Mouse (Mus musculus): ENCODE results near the gene D17Wsu92e. TPM values are rescaled to one million over a fixed set of nuclear protein-coding genes. Genes with fewer than 3 reads are reported as not detected.

The D17Wsu92e gene
- polyA plus RNA-seq, 1 experiment from 2014 or later, result 10.0 TPM

GRCm38 (mm10) chr17:27760169-27760568 lies 60.3 kb downstream of the D17Wsu92e start:
- H3K9ac ChIP-seq, result no peak overlapping the region

DNA sequence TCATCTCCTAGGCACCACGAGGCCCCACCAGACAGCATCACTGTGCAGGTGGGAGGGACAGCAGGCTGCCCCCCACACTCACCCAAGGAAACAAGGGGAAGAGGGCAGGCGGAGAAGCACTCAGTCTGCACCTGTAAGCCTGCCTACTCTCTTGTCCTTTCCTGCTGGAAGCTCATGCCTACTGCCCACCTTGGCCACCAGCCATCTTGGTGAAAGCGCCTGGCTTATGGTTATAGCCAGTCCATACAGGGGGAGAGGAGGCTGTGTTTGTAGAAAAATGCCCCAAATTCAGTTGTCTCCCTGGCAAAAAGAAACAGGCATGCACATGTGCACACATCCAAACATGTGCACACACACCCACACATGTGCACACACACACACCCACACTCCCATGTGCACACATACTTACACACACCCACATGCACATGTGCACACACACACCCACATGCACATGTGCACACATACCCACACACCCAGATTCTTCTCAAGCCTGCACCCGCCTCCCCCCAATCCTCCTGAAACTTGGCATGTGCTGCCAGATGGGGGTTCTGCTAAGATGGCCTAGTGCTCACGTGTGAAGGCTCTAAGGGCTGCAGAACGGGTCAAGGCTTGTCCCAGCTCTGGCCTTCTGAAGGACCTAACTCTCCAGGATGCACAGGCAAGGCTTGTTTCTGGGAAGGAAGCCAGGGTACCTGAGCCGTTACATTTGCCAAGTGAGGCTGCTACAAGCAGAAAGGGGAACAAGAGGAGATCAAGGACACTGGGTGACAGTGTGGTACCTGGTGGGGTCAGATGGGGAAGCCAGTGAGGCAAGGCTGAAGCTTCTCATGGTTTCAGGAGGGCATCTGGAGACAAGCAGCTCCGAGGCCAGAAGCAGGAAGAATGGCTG lies 68.9 kb downstream of the D17Wsu92e start:
- Histone ChIP-seq H3K27ac (replicated peaks) (no peak overlapping the region), H3K4me3 (no peak overlapping the region), H3K4me2 (no peak overlapping the region), H3K27me3 (no peaks in the 10 kb centered on the region), H3K9me3 (no peaks in the 10 kb centered on the region), H3K9ac (no peak overlapping the region), H3K36me3 (no peaks in the 10 kb centered on the region), H3K4me1 (replicated peaks) (0 out of 2 replicates have a peak, but pooled peaks cover 7% of the 10 kb centered on the region)
- 88% methylated on average over 8 of the region's 8 CpGs for WGBS
- ATAC-seq (ENCODE audit: low FRiP score, low read depth), result no peak

More at GRCm38 (mm10) chr17:27760169-27760568, 60.3 kb downstream of the D17Wsu92e start:
- Histone ChIP-seq H3K4me3 (no peak overlapping the region), H3K4me1 (replicated peaks) (peaks cover 18% of the 10 kb centered on the region; the same call in 1 of the 2 replicates), H3K4me2 (no peak overlapping the region), H3K36me3 (peaks cover 11% of the 10 kb centered on the region), H3K27me3 (no peaks in the 10 kb centered on the region), H3K9me3 (no peaks in the 10 kb centered on the region), H3K27ac (replicated peaks) (no peak overlapping the region)
- 83% methylated on average over 6 of the region's 6 CpGs for WGBS
- no peak for ATAC-seq (ENCODE audit: low FRiP score, low read depth)

- no peak overlapping the region for H3K9ac ChIP-seq
- ATAC-seq (ENCODE audit: low FRiP score, low read depth), result no peak
- 89% methylated on average over 6 of the region's 6 CpGs for WGBS
Measured at GRCm38 (mm10) chr17:27750451-27750942, 70.0 kb downstream of the D17Wsu92e start.

GRCm38 (mm10) chr17:27748123-27748522 lies 72.3 kb downstream of the D17Wsu92e start:
- Histone ChIP-seq H3K27me3 (no peaks in the 10 kb centered on the region), H3K36me3 (no peaks in the 10 kb centered on the region), H3K4me2 (no peak overlapping the region), H3K9me3 (no peaks in the 10 kb centered on the region), H3K9ac (no peak overlapping the region), H3K27ac (replicated peaks) (no peak overlapping the region), H3K4me1 (replicated peaks) (0 out of 2 replicates have a peak, but pooled peaks cover 5% of the 10 kb centered on the region), H3K4me3 (no peak overlapping the region)
- 71% methylated on average over 2 of the region's 2 CpGs for WGBS
- no peak for ATAC-seq (ENCODE audit: low FRiP score, low read depth)

More at GRCm38 (mm10) chr17:27750451-27750942, 70.0 kb downstream of the D17Wsu92e start:
- Histone ChIP-seq H3K4me2 (no peak overlapping the region), H3K27ac (replicated peaks) (no peak overlapping the region), H3K4me3 (no peak overlapping the region), H3K36me3 (no peaks in the 10 kb centered on the region), H3K27me3 (no peaks in the 10 kb centered on the region), H3K4me1 (replicated peaks) (0 out of 2 replicates have a peak, but pooled peaks cover 5% of the 10 kb centered on the region), H3K9me3 (no peaks in the 10 kb centered on the region)

DNA sequence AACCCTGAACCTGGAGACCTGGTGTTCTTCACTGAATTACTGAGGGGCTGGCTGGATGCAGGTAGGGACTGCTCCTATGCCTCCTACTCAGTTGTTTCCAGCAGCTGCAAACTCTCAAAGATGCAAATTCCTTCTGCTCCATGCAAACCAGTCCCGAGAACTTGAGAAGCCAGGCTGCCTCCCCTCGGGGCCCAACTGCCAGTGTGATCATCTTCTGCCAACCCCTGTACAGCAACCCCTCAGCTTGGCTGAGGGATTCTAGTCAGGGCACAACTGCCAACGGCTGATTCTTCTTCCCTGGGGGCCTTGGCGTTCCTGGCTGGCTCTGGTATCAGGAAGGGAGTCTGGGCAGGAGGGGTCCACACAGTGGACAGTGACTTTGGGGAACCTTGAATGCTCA lies 74.0 kb downstream of the D17Wsu92e start:
- no peaks in the 10 kb centered on the region for H3K36me3 ChIP-seq
- no peak overlapping the region for H3K9ac ChIP-seq
- no peak overlapping the region for H3K4me2 ChIP-seq
- H3K9me3 ChIP-seq, result no peaks in the 10 kb centered on the region
- 0 out of 2 replicates have a peak, but pooled peaks cover 5% of the 10 kb centered on the region for H3K4me1 ChIP-seq (replicated peaks)
- H3K27ac ChIP-seq (replicated peaks), result no peak overlapping the region
- no peaks in the 10 kb centered on the region for H3K27me3 ChIP-seq
- ATAC-seq (ENCODE audit: low FRiP score, low read depth), result no peak
- WGBS, result 45% methylated on average over 4 of the region's 4 CpGs
- H3K4me3 ChIP-seq, result no peak overlapping the region

DNA sequence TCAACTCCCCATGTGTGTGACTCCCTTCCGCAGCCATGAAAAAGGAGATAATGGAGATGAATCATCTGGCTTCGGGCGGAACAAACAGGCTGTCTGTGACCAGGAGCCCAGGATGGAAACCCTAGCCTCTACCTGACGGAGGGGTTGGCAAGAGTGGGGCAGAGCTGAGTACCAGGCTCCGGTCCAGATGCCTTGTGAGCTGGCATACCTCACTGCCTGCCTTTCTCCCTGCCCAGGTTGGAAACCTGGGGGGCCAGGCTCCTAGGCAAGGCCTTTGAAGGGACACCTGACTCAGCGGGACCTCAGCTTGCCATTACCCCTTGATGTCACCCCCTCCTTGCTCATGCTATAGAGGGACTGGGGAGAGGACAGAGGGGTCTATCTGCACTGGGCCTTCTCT lies 79.5 kb downstream of the D17Wsu92e start:
- 88% methylated on average over 6 of the region's 6 CpGs for WGBS

DNA sequence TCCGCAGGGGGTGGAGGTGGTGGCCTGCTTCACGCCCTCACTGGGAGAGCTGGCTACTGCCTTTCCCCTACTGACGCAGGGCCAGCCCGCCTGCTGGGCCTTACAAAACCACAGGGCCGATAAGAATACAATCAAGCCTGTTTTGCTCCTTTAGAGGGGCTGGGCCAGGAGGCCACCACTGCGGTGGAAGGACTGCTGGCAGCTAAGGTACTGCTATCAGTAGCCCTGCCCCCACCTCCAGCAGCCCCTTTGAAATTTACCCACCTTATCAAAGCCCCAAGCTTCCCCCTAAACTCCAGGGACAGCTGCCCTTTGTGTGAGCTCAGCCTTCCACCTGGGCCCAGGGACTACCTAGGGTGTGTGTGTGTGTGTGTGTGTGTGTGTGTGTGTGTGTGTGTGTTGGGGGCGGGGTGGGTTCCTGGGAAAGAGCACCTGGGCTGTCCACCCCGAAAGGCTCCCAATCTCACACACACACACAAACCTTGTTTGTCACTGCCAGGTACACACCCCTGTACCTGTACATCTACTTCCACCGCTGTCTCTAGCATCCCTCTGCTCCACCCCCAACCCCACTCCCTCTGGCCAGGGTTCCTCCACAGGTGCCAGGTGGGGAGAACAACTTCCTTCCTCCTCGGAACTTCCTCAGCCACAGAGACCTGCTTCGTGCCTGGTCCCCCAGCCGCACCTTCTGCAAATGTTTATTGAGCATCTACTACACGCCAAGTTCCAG lies 85.9 kb downstream of the D17Wsu92e start:
- Histone ChIP-seq H3K4me1 (replicated peaks) (no peaks in the 10 kb centered on the region), H3K27ac (replicated peaks) (no peak overlapping the region), H3K9me3 (no peaks in the 10 kb centered on the region), H3K36me3 (no peaks in the 10 kb centered on the region), H3K4me3 (no peak overlapping the region), H3K27me3 (no peaks in the 10 kb centered on the region), H3K4me2 (no peak overlapping the region), H3K9ac (no peak overlapping the region)
- ATAC-seq (ENCODE audit: low FRiP score, low read depth), result no peak
- WGBS, result 18% methylated on average over 12 of the region's 13 CpGs

More for the DNA sequence above, 79.5 kb downstream of the D17Wsu92e start:
- H3K4me2 ChIP-seq, result no peak overlapping the region
- no peak overlapping the region for H3K9ac ChIP-seq
- no peaks in the 10 kb centered on the region for H3K27me3 ChIP-seq
- H3K27ac ChIP-seq (replicated peaks), result no peak overlapping the region
- no peaks in the 10 kb centered on the region for H3K9me3 ChIP-seq
- no peaks in the 10 kb centered on the region for H3K4me1 ChIP-seq (replicated peaks)
- H3K4me3 ChIP-seq, result no peak overlapping the region
- H3K36me3 ChIP-seq, result no peaks in the 10 kb centered on the region
- ATAC-seq (ENCODE audit: low FRiP score, low read depth), result no peak

- no peaks in the 10 kb centered on the region for H3K4me1 ChIP-seq (replicated peaks)
- no peak overlapping the region for H3K4me2 ChIP-seq
- no peak overlapping the region for H3K4me3 ChIP-seq
- ATAC-seq (ENCODE audit: low FRiP score, low read depth), result no peak
- H3K9ac ChIP-seq, result no peak overlapping the region
- H3K27me3 ChIP-seq, result no peaks in the 10 kb centered on the region
- no peaks in the 10 kb centered on the region for H3K36me3 ChIP-seq
- H3K9me3 ChIP-seq, result no peaks in the 10 kb centered on the region
- WGBS, result 88% methylated on average over 3 of the region's 3 CpGs
- no peak overlapping the region for H3K27ac ChIP-seq (replicated peaks)
Measured at GRCm38 (mm10) chr17:27732694-27733093, 87.8 kb downstream of the D17Wsu92e start.

- H3K27me3 ChIP-seq, result no peaks in the 10 kb centered on the region
- H3K4me2 ChIP-seq, result no peak overlapping the region
- H3K27ac ChIP-seq (replicated peaks), result no peak overlapping the region
- no peak overlapping the region for H3K4me3 ChIP-seq
- ATAC-seq (ENCODE audit: low FRiP score, low read depth), result no peak
- WGBS, result 78% methylated on average over 5 of the region's 5 CpGs
- H3K9me3 ChIP-seq, result no peaks in the 10 kb centered on the region
- no peak overlapping the region for H3K9ac ChIP-seq
- H3K36me3 ChIP-seq, result no peaks in the 10 kb centered on the region
- no peaks in the 10 kb centered on the region for H3K4me1 ChIP-seq (replicated peaks)
Measured at GRCm38 (mm10) chr17:27732152-27732551, 88.3 kb downstream of the D17Wsu92e start.

DNA sequence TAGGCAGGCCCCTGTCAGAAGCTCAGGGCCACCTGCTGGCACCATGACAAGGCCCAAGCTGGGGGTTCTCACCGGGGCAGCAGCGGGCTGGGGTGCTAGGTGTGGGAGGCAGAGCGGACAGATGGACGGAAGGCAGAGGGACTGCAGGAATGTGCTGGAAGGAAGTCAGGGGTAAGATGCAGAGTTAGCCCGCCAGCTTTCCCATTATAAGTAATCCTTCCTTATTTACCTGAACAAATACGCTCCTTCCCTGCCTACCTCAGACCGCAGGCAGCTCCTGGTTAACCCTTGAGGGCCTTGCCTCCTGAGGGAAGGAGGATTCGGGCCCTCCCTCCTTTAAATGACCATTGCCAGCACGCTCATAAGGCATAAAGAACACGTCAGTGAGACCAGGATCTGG lies 91.7 kb downstream of the D17Wsu92e start, which contains the start of gene Spdef:
Gene Spdef, minus strand, starts transcription at position 186 of the 400 bp plus-strand sequence.
- H3K27ac ChIP-seq (replicated peaks), result no peak within 1 kb of the TSS
- H3K4me1 ChIP-seq (replicated peaks), result peaks cover 8% of the 10 kb centered on the region
- H3K9ac ChIP-seq, result no peak within 1 kb of the TSS
- H3K4me2 ChIP-seq, result no peak within 1 kb of the TSS
- no peak for ATAC-seq (ENCODE audit: low FRiP score, low read depth)
- H3K27me3 ChIP-seq, result no peaks in the 10 kb centered on the region
- no peaks in the 10 kb centered on the region for H3K36me3 ChIP-seq
- no peaks in the 10 kb centered on the region for H3K9me3 ChIP-seq
- WGBS, result 81% methylated on average over 10 of the region's 10 CpGs
- no peak within 1 kb of the TSS for H3K4me3 ChIP-seq

DNA sequence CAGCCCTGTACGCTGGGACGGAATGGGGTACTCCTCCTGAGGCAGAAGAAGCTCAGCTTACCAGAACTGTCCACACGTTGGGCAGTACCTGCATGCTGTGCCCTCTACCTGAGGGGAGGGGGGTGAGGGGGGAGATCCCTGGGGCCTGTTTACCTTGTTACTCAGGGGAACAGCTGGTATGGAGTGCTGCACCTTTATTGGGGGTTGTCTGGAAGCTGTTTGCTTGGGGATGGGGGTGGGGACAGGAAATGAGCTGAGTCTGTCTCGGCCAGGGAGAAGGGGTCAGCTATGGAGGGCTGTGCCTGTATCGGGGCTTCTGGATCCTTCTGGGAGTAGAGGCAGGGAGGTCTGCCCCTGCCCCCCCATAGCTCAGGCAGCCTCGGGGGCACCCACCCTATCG lies 93.9 kb downstream of the D17Wsu92e start:
- WGBS, result 58% methylated on average over 7 of the region's 7 CpGs
- ATAC-seq (ENCODE audit: low FRiP score, low read depth), result no peak
- H3K4me3 ChIP-seq, result no peak overlapping the region
- H3K27me3 ChIP-seq, result no peaks in the 10 kb centered on the region
- peaks cover 8% of the 10 kb centered on the region for H3K4me1 ChIP-seq (replicated peaks)
- no peaks in the 10 kb centered on the region for H3K9me3 ChIP-seq
- H3K27ac ChIP-seq (replicated peaks), result no peak overlapping the region
- H3K36me3 ChIP-seq, result no peaks in the 10 kb centered on the region
- no peak overlapping the region for H3K9ac ChIP-seq
- H3K4me2 ChIP-seq, result no peak overlapping the region

- H3K27me3 ChIP-seq, result no peaks in the 10 kb centered on the region
- no peak overlapping the region for H3K4me2 ChIP-seq
- WGBS, result 13% methylated on average over 10 of the region's 10 CpGs
- no peak overlapping the region for H3K9ac ChIP-seq
- H3K36me3 ChIP-seq, result no peaks in the 10 kb centered on the region
- H3K9me3 ChIP-seq, result no peaks in the 10 kb centered on the region
- H3K27ac ChIP-seq (replicated peaks), result no peak overlapping the region
- no peak overlapping the region for H3K4me3 ChIP-seq
- ATAC-seq (ENCODE audit: low FRiP score, low read depth), result no peak
- peaks cover 8% of the 10 kb centered on the region for H3K4me1 ChIP-seq (replicated peaks)
Measured at GRCm38 (mm10) chr17:27725412-27725811, 95.0 kb downstream of the D17Wsu92e start.
